Mouse (Mus musculus): ENCODE data around the gene Nt5c. TPM values are rescaled to one million over a fixed set of nuclear protein-coding genes. Genes with fewer than 3 reads are reported as not detected.

Gene Nt5c
- total RNA-seq, 2 experiments from 2014 or later = 75.9 TPM

- no peak for DNase-seq (ENCODE audit: low spot score in 2 of 2)
- intact Hi-C loops (cut with DNase I) = no loop called here
Observed at GRCm38 (mm10) chr11:115448998-115449397, 42.7 kb downstream of the Nt5c start.

GRCm38 (mm10) chr11:115448075-115448474 lies 43.6 kb downstream of the Nt5c start:
- DNase-seq (ENCODE audit: low spot score in 2 of 2) = no peak
- intact Hi-C loops (cut with DNase I) = no loop called here

- intact Hi-C loops (cut with DNase I) = no loop called here
Observed at GRCm38 (mm10) chr11:115447321-115447885, 44.3 kb downstream of the Nt5c start.

GRCm38 (mm10) chr11:115446906-115447305 lies 44.8 kb downstream of the Nt5c start:
- DNase-seq (ENCODE audit: low spot score in 2 of 2) = no peak
- intact Hi-C loops (cut with DNase I) = no loop called here

More at GRCm38 (mm10) chr11:115447321-115447885, 44.3 kb downstream of the Nt5c start:
- no peak for DNase-seq (ENCODE audit: low spot score in 2 of 2)

GRCm38 (mm10) chr11:115441417-115441816 lies 50.2 kb downstream of the Nt5c start:
- no peak for DNase-seq (ENCODE audit: low spot score in 2 of 2)
- intact Hi-C loops (cut with DNase I) = no loop called here

Small RNAs within 50 kb of the gene (microRNA-seq; reads per million reads assigned to microRNA genes)
- gene Mir3968 = 0.26 to 0.67 reads per million in 2 experiments

Other genes with a start within 250 kb of the Nt5c start
- gene Grin2c, start 224.6 kb downstream of the Nt5c start, total RNA-seq (2021) = 10 to 100 TPM; 39.9 TPM
- gene Fdxr, start 214.8 kb downstream of the Nt5c start, total RNA-seq (2021) = 10 to 100 TPM; 19.6 to 20.8 TPM
- gene Fads6, start 194.2 kb downstream of the Nt5c start, total RNA-seq (2021) = 1 to 10 TPM; 7.2 to 7.5 TPM
- under 1 TPM in 1 of 2 experiments, not detected in 1; 0.38 TPM for gene Otop2, start 184.7 kb downstream of the Nt5c start, total RNA-seq (2021)
- under 1 TPM; 0.33 to 0.44 TPM for gene Ush1g, start 169.8 kb downstream of the Nt5c start, total RNA-seq (2021)
- gene Otop3, start 157.1 kb downstream of the Nt5c start, total RNA-seq (2021) = not detected
- gene Hid1, start 124.1 kb downstream of the Nt5c start, total RNA-seq (2021) = 100 to 1,000 TPM in 1 of 2 experiments, 10 to 100 TPM in 1; 98.7 to 101 TPM
- 10 to 100 TPM; 15.4 to 17.0 TPM for gene Cdr2l, start 109.9 kb downstream of the Nt5c start, total RNA-seq (2021)
- gene Mrpl58, start 88.1 kb downstream of the Nt5c start, total RNA-seq (2021) = 100 to 1,000 TPM; 101 to 112 TPM
- 100 to 1,000 TPM; 423 to 448 TPM for gene Atp5h, start 71.9 kb downstream of the Nt5c start, total RNA-seq (2021)
- 10 to 100 TPM; 65.5 to 66.2 TPM for gene Kctd2, start 71.7 kb downstream of the Nt5c start, total RNA-seq (2021)
- not detected for gene Trim80, start 51.3 kb downstream of the Nt5c start, total RNA-seq (2021)
- under 1 TPM in 1 of 2 experiments, not detected in 1; 0.15 TPM for gene Slc16a5, start 29.4 kb downstream of the Nt5c start, total RNA-seq (2021)
- gene Armc7, start 16.2 kb downstream of the Nt5c start, total RNA-seq (2021) = 10 to 100 TPM in 1 of 2 experiments, 1 to 10 TPM in 1; 9.7 to 10.1 TPM
- gene Jpt1, start 22.5 kb upstream of the Nt5c start, total RNA-seq (2021) = 100 to 1,000 TPM; 206 TPM
- gene Sumo2, start 44.4 kb upstream of the Nt5c start, total RNA-seq (2021) = 100 to 1,000 TPM; 338 to 354 TPM
- 10 to 100 TPM; 39.6 to 47.4 TPM for gene Nup85, start 72.6 kb upstream of the Nt5c start, total RNA-seq (2021)
- 10 to 100 TPM; 47.4 to 49.8 TPM for gene Mrps7, start 112.1 kb upstream of the Nt5c start, total RNA-seq (2021)
- gene Gga3, start 112.2 kb upstream of the Nt5c start, total RNA-seq (2021) = 10 to 100 TPM; 68.3 to 75.5 TPM
- 10 to 100 TPM; 14.8 to 17.4 TPM for gene Mif4gd, start 121.1 kb upstream of the Nt5c start, total RNA-seq (2021)
- 10 to 100 TPM; 55.1 to 58.1 TPM for gene Slc25a19, start 136.4 kb upstream of the Nt5c start, total RNA-seq (2021)
- gene Grb2, start 216.7 kb upstream of the Nt5c start, total RNA-seq (2021) = 100 to 1,000 TPM; 183 to 190 TPM

Data from left cerebral cortex, postnatal 14 days (tissue).